Mouse (Mus musculus) intestine, embryonic 15.5 days (tissue): Measurements from ENCODE around the gene Mkrn1. TPM values are rescaled to one million over a fixed set of nuclear protein-coding genes. Genes with fewer than 3 reads are reported as not detected.

Experiments used
- ATAC-seq: fragments of 200-750 bp; cut with Nextera tagmentation; 2 replicates; pipeline ENCODE4 v1.8.0; 2017; ENCODE audit warnings: moderate TSS enrichment, moderate library complexity
- H3K27ac ChIP-seq: fragments of 300-500 bp; sonication (generic); 2 replicates; pipeline ENCODE4 v1.5.1; 2015; ENCODE audit warnings: mild to moderate bottlenecking, inconsistent platforms
- H3K27me3 ChIP-seq: fragments of 300-500 bp; sonication (generic); replicated peaks from 2 replicates; pipeline ENCODE4 v1.6.1; 2015; ENCODE audit warnings: inconsistent platforms
- H3K36me3 ChIP-seq: fragments of 300-500 bp; sonication (generic); 2 replicates; pipeline ENCODE4 v1.6.1; 2015; ENCODE audit warnings: inconsistent platforms
- H3K4me1 ChIP-seq: fragments of 300-500 bp; sonication (generic); replicated peaks from 2 replicates; pipeline ENCODE4 v1.6.1; 2015; ENCODE audit warnings: inconsistent platforms
- H3K4me2 ChIP-seq: fragments of 300-500 bp; sonication (generic); replicated peaks from 2 replicates; pipeline ENCODE4 v1.6.1; 2015; ENCODE audit warnings: mild to moderate bottlenecking, inconsistent platforms
- H3K4me3 ChIP-seq: fragments of 300-500 bp; sonication (generic); replicated peaks from 2 replicates; pipeline ENCODE4 v1.5.1; 2015; ENCODE audit warnings: inconsistent platforms
- H3K9ac ChIP-seq: fragments of 300-500 bp; sonication (generic); 2 replicates; pipeline ENCODE4 v1.6.1; 2015; ENCODE audit warnings: inconsistent platforms
- H3K9me3 ChIP-seq: fragments of 300-500 bp; sonication (generic); 2 replicates; pipeline ENCODE4 v1.6.1; 2016; ENCODE audit warnings: inconsistent platforms
- WGBS: fragments of 180-500 bp; shearing (Covaris S2); methylation state at CpG from one replicate; pipeline ENCODE4 v1.1.7; 2015; 5-methylcytosine and 5-hydroxymethylcytosine counted together
- polyA plus RNA-seq: library from polyadenylated mRNA; unstranded; fragments of >200 nt; fragmentation: Nextera tagmentation; extraction: Ambion mirVana; gene quantifications from 2 replicates; pipeline ENCODE4 v1.2.1, GENCODE M21; 2015

The Mkrn1 gene
- 59.3 and 64.8 TPM in 2 replicates for polyA plus RNA-seq

GRCm38 (mm10) chr6:39419851-39420721 lies at the start of gene Mkrn1:
TSS of gene Mkrn1 (minus strand) at chr6:39420462.
- under 1% methylated on average over 75 of the region's 82 CpGs for WGBS
- Histone ChIP-seq H3K36me3 (no peaks in the 10 kb centered on the region), H3K27me3 (no peaks in the 10 kb centered on the region; the same call in 1 of the 2 replicates), H3K9me3 (no peaks in the 10 kb centered on the region), H3K27ac (peak within 1 kb of the TSS; percentile 88), H3K9ac (peak within 1 kb of the TSS; percentile 71), H3K4me2 (peak within 1 kb of the TSS; percentile 65), H3K4me3 (peak within 1 kb of the TSS; percentile 96), H3K4me1 (no peaks in the 10 kb centered on the region; the same call in 1 of the 2 replicates)
- ATAC-seq = peak; percentile 96

GRCm38 (mm10) chr6:39469427-39469826 lies 49.2 kb upstream of the Mkrn1 start:
- Histone ChIP-seq H3K4me1 (peaks cover 7% of the 10 kb centered on the region), H3K36me3 (no peaks in the 10 kb centered on the region), H3K27me3 (no peaks in the 10 kb centered on the region), H3K4me2 (no peak overlapping the region), H3K27ac (no peak overlapping the region), H3K4me3 (no peak overlapping the region), H3K9me3 (no peaks in the 10 kb centered on the region), H3K9ac (no peak overlapping the region)
- 86% methylated on average over 5 of the region's 5 CpGs for WGBS
- no peak for ATAC-seq

DNA sequence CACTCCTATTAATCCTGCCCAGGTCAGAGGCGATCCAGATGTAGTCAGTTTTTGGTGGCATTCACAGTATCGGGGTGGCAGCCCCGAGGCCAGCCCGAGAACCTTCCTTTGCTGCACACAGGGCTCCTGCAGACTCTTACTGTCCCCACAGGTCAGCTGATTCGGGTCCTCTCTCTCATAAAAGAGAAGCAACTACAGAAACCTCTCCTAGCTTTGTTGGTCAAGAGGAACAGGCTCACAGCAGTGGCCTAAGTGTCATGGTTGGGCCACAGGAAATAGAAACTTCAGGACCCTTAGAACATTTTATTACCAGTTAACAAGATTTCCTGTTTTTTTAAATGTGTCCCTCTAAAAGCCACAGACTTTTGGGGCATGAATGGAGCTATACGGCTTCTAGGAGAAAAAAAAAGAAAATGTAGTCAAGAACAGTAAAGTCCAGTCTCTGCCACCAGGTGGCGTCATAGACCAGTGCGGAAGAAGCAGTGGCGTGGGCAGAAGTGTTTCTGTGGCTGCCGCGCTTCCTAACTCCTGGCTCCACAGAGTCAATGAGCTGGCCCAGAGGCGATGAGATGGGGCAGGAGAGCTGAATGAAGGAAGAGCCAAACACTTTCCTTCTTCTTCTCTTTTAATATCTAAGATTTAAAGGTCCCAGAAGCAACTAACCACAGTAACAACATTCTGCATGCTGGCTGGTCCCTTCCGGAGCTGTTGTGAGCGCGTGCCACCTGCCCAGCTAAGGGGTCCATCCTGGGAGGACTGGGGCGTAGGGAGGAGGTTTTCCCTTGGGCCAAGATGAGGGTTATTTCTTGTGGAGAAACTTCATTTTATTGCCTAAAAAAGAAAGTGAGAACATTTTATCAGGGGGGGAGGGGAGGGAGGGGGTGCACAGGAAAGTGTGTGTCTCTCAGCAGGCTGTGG lies 42.6 kb upstream of the Mkrn1 start:
- H3K4me1 ChIP-seq = no peaks in the 10 kb centered on the region; the same call in 1 of the 2 replicates
- WGBS = 50% methylated on average over 16 of the region's 16 CpGs
- no peak overlapping the region for H3K9ac ChIP-seq
- H3K4me2 ChIP-seq = peak overlapping the region; percentile 35; the same call in 1 of the 2 replicates
- no peak overlapping the region for H3K4me3 ChIP-seq
- ATAC-seq = peak; percentile 74
- H3K27ac ChIP-seq = no peak overlapping the region
- H3K36me3 ChIP-seq = no peaks in the 10 kb centered on the region
- no peaks in the 10 kb centered on the region for H3K27me3 ChIP-seq
- H3K9me3 ChIP-seq = no peaks in the 10 kb centered on the region

- no peak for ATAC-seq
- no peak overlapping the region for H3K27ac ChIP-seq
- H3K4me3 ChIP-seq = no peak overlapping the region
- no peak overlapping the region for H3K9ac ChIP-seq
- H3K4me2 ChIP-seq = no peak overlapping the region
- no peaks in the 10 kb centered on the region for H3K9me3 ChIP-seq
- 95% methylated on average over 11 of the region's 11 CpGs for WGBS
- H3K4me1 ChIP-seq = peaks cover 7% of the 10 kb centered on the region
- H3K36me3 ChIP-seq = no peaks in the 10 kb centered on the region
- no peaks in the 10 kb centered on the region for H3K27me3 ChIP-seq
Observed at GRCm38 (mm10) chr6:39460040-39460439, 39.8 kb upstream of the Mkrn1 start.

- no peak overlapping the region for H3K4me2 ChIP-seq
- no peak overlapping the region for H3K4me3 ChIP-seq
- H3K27ac ChIP-seq = peak overlapping the region; percentile 38
- H3K27me3 ChIP-seq = no peaks in the 10 kb centered on the region
- no peaks in the 10 kb centered on the region for H3K9me3 ChIP-seq
- H3K36me3 ChIP-seq = no peaks in the 10 kb centered on the region
- 44% methylated on average over 8 of the region's 8 CpGs for WGBS
- peaks cover 7% of the 10 kb centered on the region for H3K4me1 ChIP-seq
- peak; percentile 88 for ATAC-seq
- H3K9ac ChIP-seq = no peak overlapping the region
Observed at GRCm38 (mm10) chr6:39455339-39456160, 35.3 kb upstream of the Mkrn1 start.

GRCm38 (mm10) chr6:39454616-39455015 lies 34.4 kb upstream of the Mkrn1 start:
- no peaks in the 10 kb centered on the region for H3K9me3 ChIP-seq
- H3K4me2 ChIP-seq = no peak overlapping the region
- peaks cover 7% of the 10 kb centered on the region for H3K4me1 ChIP-seq
- no peak overlapping the region for H3K4me3 ChIP-seq
- 45% methylated on average over 2 of the region's 2 CpGs for WGBS
- H3K27ac ChIP-seq = no peak overlapping the region
- no peak overlapping the region for H3K9ac ChIP-seq
- no peaks in the 10 kb centered on the region for H3K36me3 ChIP-seq
- H3K27me3 ChIP-seq = no peaks in the 10 kb centered on the region
- 0 out of 2 replicates have a peak, but pooled peaks have one; percentile 35 for ATAC-seq

DNA sequence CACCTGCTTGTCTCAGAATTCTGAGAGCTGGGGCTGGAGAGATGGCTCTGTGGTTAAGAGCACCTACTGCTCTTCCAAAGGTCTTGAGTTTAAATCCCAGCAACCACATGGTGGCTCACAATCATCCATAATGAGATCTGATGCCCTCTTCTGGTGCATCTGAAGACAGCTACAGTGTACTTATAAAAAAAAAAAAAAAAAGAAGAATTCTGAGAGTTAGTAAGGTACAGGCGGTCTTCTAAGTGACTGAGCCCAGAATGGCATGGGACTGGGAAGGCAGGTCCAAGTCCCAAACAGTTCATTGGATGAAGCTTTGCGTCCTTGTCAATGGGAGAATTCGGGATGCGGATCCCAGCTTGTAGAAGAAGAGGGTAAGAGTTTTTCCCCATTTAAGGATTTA lies 33.3 kb upstream of the Mkrn1 start:
- H3K27ac ChIP-seq = no peak overlapping the region
- 93% methylated on average over 4 of the region's 4 CpGs for WGBS
- ATAC-seq = no peak
- peaks cover 7% of the 10 kb centered on the region for H3K4me1 ChIP-seq
- no peaks in the 10 kb centered on the region for H3K27me3 ChIP-seq
- H3K4me2 ChIP-seq = no peak overlapping the region
- H3K9ac ChIP-seq = no peak overlapping the region
- no peak overlapping the region for H3K4me3 ChIP-seq
- no peaks in the 10 kb centered on the region for H3K36me3 ChIP-seq
- H3K9me3 ChIP-seq = no peaks in the 10 kb centered on the region

- Histone ChIP-seq H3K9ac (no peak overlapping the region), H3K4me1 (peaks cover 4% of the 10 kb centered on the region), H3K27ac (no peak overlapping the region), H3K4me3 (no peak overlapping the region), H3K36me3 (no peaks in the 10 kb centered on the region), H3K9me3 (no peaks in the 10 kb centered on the region), H3K27me3 (no peaks in the 10 kb centered on the region), H3K4me2 (no peak overlapping the region)
- WGBS = 77% methylated on average over 3 of the region's 3 CpGs
- no peak for ATAC-seq
Observed at GRCm38 (mm10) chr6:39451033-39451432, 30.8 kb upstream of the Mkrn1 start.

- Histone ChIP-seq H3K27ac (no peak overlapping the region), H3K4me3 (no peak overlapping the region), H3K36me3 (no peaks in the 10 kb centered on the region), H3K9me3 (no peaks in the 10 kb centered on the region), H3K27me3 (no peaks in the 10 kb centered on the region), H3K9ac (no peak overlapping the region), H3K4me1 (peaks cover under 1% of the 10 kb centered on the region), H3K4me2 (no peak overlapping the region)
- WGBS = 84% methylated on average over 4 of the region's 4 CpGs
- no peak for ATAC-seq
Observed at GRCm38 (mm10) chr6:39450580-39450979, 30.3 kb upstream of the Mkrn1 start.

- no peak overlapping the region for H3K4me3 ChIP-seq
- no peak for ATAC-seq
- no peaks in the 10 kb centered on the region for H3K4me1 ChIP-seq
- H3K27me3 ChIP-seq = no peaks in the 10 kb centered on the region
- H3K27ac ChIP-seq = no peak overlapping the region
- no peaks in the 10 kb centered on the region for H3K9me3 ChIP-seq
- 57% methylated on average over 4 of the region's 4 CpGs for WGBS
- H3K4me2 ChIP-seq = no peak overlapping the region
- H3K36me3 ChIP-seq = no peaks in the 10 kb centered on the region
- H3K9ac ChIP-seq = no peak overlapping the region
Observed at GRCm38 (mm10) chr6:39447429-39448185, 27.3 kb upstream of the Mkrn1 start.
